Mouse (Mus musculus) neural tube, embryonic 12.5 days (tissue): ENCODE results near the gene Krtap5-2. TPM values are rescaled to one million over a fixed set of nuclear protein-coding genes. Genes with fewer than 3 reads are reported as not detected.
"Not testable (repeated sequence)": the region's sequence is repeated elsewhere in the genome, so short reads cannot be mapped to it uniquely, and the experiment has no call there.

ENCODE experiments used
- ATAC-seq: fragments of 200-750 bp; cut with Nextera tagmentation; 2 replicates; pipeline ENCODE4 v1.8.0; 2017; ENCODE audit warnings: low read depth, mild to moderate bottlenecking, moderate TSS enrichment, moderate library complexity; ENCODE audit not compliant: low FRiP score
- H3K27ac ChIP-seq: fragments of 300-500 bp; sonication (generic); 2 replicates; pipeline ENCODE4 v1.5.1; 2016
- H3K27me3 ChIP-seq: fragments of 300-500 bp; sonication (generic); replicated peaks from 2 replicates; pipeline ENCODE4 v1.6.1; 2016; ENCODE audit warnings: mild to moderate bottlenecking
- H3K36me3 ChIP-seq: fragments of 300-500 bp; sonication (generic); 2 replicates; pipeline ENCODE4 v1.6.1; 2016; ENCODE audit warnings: mild to moderate bottlenecking
- H3K4me1 ChIP-seq: fragments of 300-500 bp; sonication (generic); 2 replicates; pipeline ENCODE4 v1.6.1; 2016
- H3K4me2 ChIP-seq: fragments of 300-500 bp; sonication (generic); replicated peaks from 2 replicates; pipeline ENCODE4 v1.6.1; 2016; ENCODE audit warnings: mild to moderate bottlenecking
- H3K4me3 ChIP-seq: fragments of 300-500 bp; sonication (generic); 2 replicates; pipeline ENCODE4 v1.5.1; 2016
- H3K9ac ChIP-seq: fragments of 300-500 bp; sonication (generic); 2 replicates; pipeline ENCODE4 v1.6.1; 2016; ENCODE audit warnings: mild to moderate bottlenecking
- H3K9me3 ChIP-seq: fragments of 300-500 bp; sonication (generic); 2 replicates; pipeline ENCODE4 v1.6.1; 2016; ENCODE audit warnings: mild to moderate bottlenecking
- WGBS: fragments of 180-500 bp; shearing (Covaris S2); methylation state at CpG from one replicate; pipeline ENCODE4 v1.1.7; 2016; 5-methylcytosine and 5-hydroxymethylcytosine counted together
- polyA plus RNA-seq: library from polyadenylated mRNA; unstranded; fragments of >200 nt; fragmentation: Nextera tagmentation; extraction: Ambion mirVana; gene quantifications from 2 replicates; pipeline ENCODE4 v1.2.1, GENCODE M21; 2016

The Krtap5-2 gene
- polyA plus RNA-seq, 1 experiment from 2014 or later, result not detected

GRCm38 (mm10) chr7:142165639-142166038 lies 10.2 kb downstream of the Krtap5-2 start, which contains the start of gene Gm4553:
Gene Gm4553 (minus strand): TSS chr7:142165739.
- not testable (repeated sequence) for ATAC-seq

GRCm38 (mm10) chr7:142159366-142159765 lies 16.4 kb downstream of the Krtap5-2 start:
- no peak overlapping the region for H3K27ac ChIP-seq
- H3K4me1 ChIP-seq, result no peaks in the 10 kb centered on the region
- H3K27me3 ChIP-seq, result no peaks in the 10 kb centered on the region
- H3K9ac ChIP-seq, result no peak overlapping the region
- 95% methylated on average over 3 of the region's 3 CpGs for WGBS
- no peak for ATAC-seq
- H3K4me3 ChIP-seq, result no peak overlapping the region
- H3K36me3 ChIP-seq, result no peaks in the 10 kb centered on the region
- H3K9me3 ChIP-seq, result no peaks in the 10 kb centered on the region
- no peak overlapping the region for H3K4me2 ChIP-seq

More at GRCm38 (mm10) chr7:142165639-142166038, 10.2 kb downstream of the Krtap5-2 start, which contains the start of gene Gm4553:
- H3K4me3 ChIP-seq, H3K27me3 ChIP-seq, H3K4me1 ChIP-seq, H3K9ac ChIP-seq, H3K4me2 ChIP-seq, H3K9me3 ChIP-seq, H3K36me3 ChIP-seq, H3K27ac ChIP-seq: not testable (repeated sequence)

- WGBS, result 53% methylated on average over 2 of the region's 2 CpGs
- not testable (repeated sequence) for H3K9ac ChIP-seq, H3K9me3 ChIP-seq, H3K27ac ChIP-seq, H3K4me1 ChIP-seq, H3K4me2 ChIP-seq, ATAC-seq, H3K27me3 ChIP-seq, H3K36me3 ChIP-seq, H3K4me3 ChIP-seq
Measured at GRCm38 (mm10) chr7:142157013-142157412, 18.8 kb downstream of the Krtap5-2 start, which contains the start of gene Gm29735. Gene Gm29735 (minus strand): TSS chr7:142157113.

- Histone ChIP-seq H3K27me3 (no peaks in the 10 kb centered on the region), H3K9ac (no peak overlapping the region), H3K27ac (no peak overlapping the region), H3K4me2 (no peak overlapping the region), H3K36me3 (no peaks in the 10 kb centered on the region), H3K4me1 (no peaks in the 10 kb centered on the region), H3K4me3 (no peak overlapping the region), H3K9me3 (no peaks in the 10 kb centered on the region)
- WGBS, result 82% methylated on average over 1 of the region's 1 CpGs
- no peak for ATAC-seq
Measured at GRCm38 (mm10) chr7:142155308-142155707, 20.5 kb downstream of the Krtap5-2 start.

- H3K9me3 ChIP-seq, result no peaks in the 10 kb centered on the region
- H3K4me1 ChIP-seq, result no peaks in the 10 kb centered on the region
- ATAC-seq, result no peak
- H3K27ac ChIP-seq, result no peak overlapping the region
- 78% methylated on average over 4 of the region's 4 CpGs for WGBS
- H3K9ac ChIP-seq, result no peak overlapping the region
- no peaks in the 10 kb centered on the region for H3K36me3 ChIP-seq
- H3K4me3 ChIP-seq, result no peak overlapping the region
- no peak overlapping the region for H3K4me2 ChIP-seq
- H3K27me3 ChIP-seq, result no peaks in the 10 kb centered on the region
Measured at GRCm38 (mm10) chr7:142152191-142152590, 23.6 kb downstream of the Krtap5-2 start.

- Histone ChIP-seq H3K27ac (no peak overlapping the region), H3K9ac (no peak overlapping the region), H3K9me3 (no peaks in the 10 kb centered on the region), H3K4me2 (no peak overlapping the region), H3K4me1 (no peaks in the 10 kb centered on the region), H3K4me3 (no peak overlapping the region), H3K36me3 (no peaks in the 10 kb centered on the region), H3K27me3 (no peaks in the 10 kb centered on the region)
- ATAC-seq, result no peak
Measured at GRCm38 (mm10) chr7:142148633-142149032, 27.2 kb downstream of the Krtap5-2 start.

GRCm38 (mm10) chr7:142146033-142146432 lies 29.8 kb downstream of the Krtap5-2 start:
- H3K9ac ChIP-seq, result no peak overlapping the region
- no peaks in the 10 kb centered on the region for H3K4me1 ChIP-seq
- H3K9me3 ChIP-seq, result no peaks in the 10 kb centered on the region
- H3K4me3 ChIP-seq, result no peak overlapping the region
- ATAC-seq, result no peak
- no peaks in the 10 kb centered on the region for H3K36me3 ChIP-seq
- no peaks in the 10 kb centered on the region for H3K27me3 ChIP-seq
- 6% methylated on average over 1 of the region's 1 CpGs for WGBS
- H3K4me2 ChIP-seq, result no peak overlapping the region
- H3K27ac ChIP-seq, result no peak overlapping the region

GRCm38 (mm10) chr7:142145413-142145940 lies 30.3 kb downstream of the Krtap5-2 start:
- H3K4me1 ChIP-seq, result no peaks in the 10 kb centered on the region
- no peak overlapping the region for H3K9ac ChIP-seq
- no peak overlapping the region for H3K27ac ChIP-seq
- H3K4me2 ChIP-seq, result no peak overlapping the region
- H3K9me3 ChIP-seq, result no peaks in the 10 kb centered on the region
- H3K27me3 ChIP-seq, result no peaks in the 10 kb centered on the region
- no peaks in the 10 kb centered on the region for H3K36me3 ChIP-seq
- ATAC-seq, result no peak
- H3K4me3 ChIP-seq, result no peak overlapping the region
- WGBS, result 56% methylated on average over 4 of the region's 4 CpGs

- Histone ChIP-seq H3K4me3 (no peak within 1 kb of the TSS), H3K4me1 (no peaks in the 10 kb centered on the region), H3K9me3 (no peaks in the 10 kb centered on the region), H3K4me2 (no peak within 1 kb of the TSS), H3K27me3 (no peaks in the 10 kb centered on the region), H3K9ac (no peak within 1 kb of the TSS), H3K27ac (no peak within 1 kb of the TSS), H3K36me3 (no peaks in the 10 kb centered on the region)
- ATAC-seq, result no peak
- WGBS, result 78% methylated on average over 1 of the region's 1 CpGs
Measured at GRCm38 (mm10) chr7:142144507-142144906, 31.3 kb downstream of the Krtap5-2 start, which contains the start of gene Gm45337. Gene Gm45337 (minus strand): TSS chr7:142144607.

GRCm38 (mm10) chr7:142143506-142144010 lies 32.2 kb downstream of the Krtap5-2 start:
- H3K9ac ChIP-seq, H3K4me1 ChIP-seq, H3K9me3 ChIP-seq, ATAC-seq, H3K4me2 ChIP-seq, H3K4me3 ChIP-seq, H3K36me3 ChIP-seq, H3K27ac ChIP-seq, H3K27me3 ChIP-seq: not testable (repeated sequence)
- WGBS, result 67% methylated on average over 1 of the region's 1 CpGs

GRCm38 (mm10) chr7:142140696-142141095 lies 35.1 kb downstream of the Krtap5-2 start:
- WGBS, result 11% methylated on average over 1 of the region's 1 CpGs
- no peak overlapping the region for H3K9ac ChIP-seq
- H3K4me2 ChIP-seq, result no peak overlapping the region
- no peak for ATAC-seq
- no peaks in the 10 kb centered on the region for H3K27me3 ChIP-seq
- no peak overlapping the region for H3K4me3 ChIP-seq
- no peaks in the 10 kb centered on the region for H3K36me3 ChIP-seq
- H3K9me3 ChIP-seq, result no peaks in the 10 kb centered on the region
- H3K27ac ChIP-seq, result no peak overlapping the region
- no peaks in the 10 kb centered on the region for H3K4me1 ChIP-seq

GRCm38 (mm10) chr7:142135934-142136333 lies 39.9 kb downstream of the Krtap5-2 start, which contains the start of gene Gm39115:
Gene Gm39115 (minus strand): TSS chr7:142136034.
- not testable (repeated sequence) for H3K4me2 ChIP-seq, H3K4me1 ChIP-seq, H3K9ac ChIP-seq, H3K9me3 ChIP-seq, H3K36me3 ChIP-seq, H3K27me3 ChIP-seq, ATAC-seq, H3K4me3 ChIP-seq, H3K27ac ChIP-seq
- WGBS, result 49% methylated on average over 2 of the region's 2 CpGs
